Mouse (Mus musculus) liver, embryonic 12.5 days (tissue): Measurements from ENCODE around the gene Bcl2l1. TPM values are rescaled to one million over a fixed set of nuclear protein-coding genes. Genes with fewer than 3 reads are reported as not detected.

ENCODE experiments used
- ATAC-seq: fragments of 200-750 bp; cut with Nextera tagmentation; 2 replicates; pipeline ENCODE4 v1.8.0; 2017; ENCODE audit warnings: moderate number of reproducible peaks, mild to moderate bottlenecking, moderate library complexity
- H3K27ac ChIP-seq: fragments of 300-500 bp; sonication (generic); 2 replicates; pipeline ENCODE4 v1.5.1; 2016; ENCODE audit warnings: mild to moderate bottlenecking
- H3K27me3 ChIP-seq: fragments of 300-500 bp; sonication (generic); replicated peaks from 2 replicates; pipeline ENCODE4 v1.6.1; 2016; ENCODE audit warnings: mild to moderate bottlenecking, moderate library complexity
- H3K36me3 ChIP-seq: fragments of 300-500 bp; sonication (generic); 2 replicates; pipeline ENCODE4 v1.6.1; 2016; ENCODE audit warnings: mild to moderate bottlenecking, moderate library complexity
- H3K4me1 ChIP-seq: fragments of 300-500 bp; sonication (generic); 2 replicates; pipeline ENCODE4 v1.6.1; 2016
- H3K4me2 ChIP-seq: fragments of 300-500 bp; sonication (generic); 2 replicates; pipeline ENCODE4 v1.6.1; 2016; ENCODE audit warnings: mild to moderate bottlenecking, moderate library complexity
- H3K4me3 ChIP-seq: fragments of 300-500 bp; sonication (generic); 2 replicates; pipeline ENCODE4 v1.5.1; 2016; ENCODE audit warnings: mild to moderate bottlenecking, moderate library complexity
- H3K9ac ChIP-seq: fragments of 300-500 bp; sonication (generic); 2 replicates; pipeline ENCODE4 v1.6.1; 2016; ENCODE audit warnings: mild to moderate bottlenecking, moderate library complexity
- H3K9me3 ChIP-seq: fragments of 300-500 bp; sonication (generic); replicated peaks from 2 replicates; pipeline ENCODE4 v1.6.1; 2016; ENCODE audit warnings: mild to moderate bottlenecking, moderate library complexity
- WGBS: fragments of 180-500 bp; shearing (Covaris S2); methylation state at CpG from one replicate; pipeline ENCODE4 v1.1.7; 2016; ENCODE audit not compliant: insufficient replicate concordance; 5-methylcytosine and 5-hydroxymethylcytosine counted together
- polyA plus RNA-seq: library from polyadenylated mRNA; unstranded; fragments of >200 nt; fragmentation: Nextera tagmentation; extraction: Ambion mirVana; gene quantifications from 2 replicates; pipeline ENCODE4 v1.2.1, GENCODE M21; 2016

Gene Bcl2l1
- polyA plus RNA-seq, 1 experiment from 2014 or later, result 127 TPM

DNA sequence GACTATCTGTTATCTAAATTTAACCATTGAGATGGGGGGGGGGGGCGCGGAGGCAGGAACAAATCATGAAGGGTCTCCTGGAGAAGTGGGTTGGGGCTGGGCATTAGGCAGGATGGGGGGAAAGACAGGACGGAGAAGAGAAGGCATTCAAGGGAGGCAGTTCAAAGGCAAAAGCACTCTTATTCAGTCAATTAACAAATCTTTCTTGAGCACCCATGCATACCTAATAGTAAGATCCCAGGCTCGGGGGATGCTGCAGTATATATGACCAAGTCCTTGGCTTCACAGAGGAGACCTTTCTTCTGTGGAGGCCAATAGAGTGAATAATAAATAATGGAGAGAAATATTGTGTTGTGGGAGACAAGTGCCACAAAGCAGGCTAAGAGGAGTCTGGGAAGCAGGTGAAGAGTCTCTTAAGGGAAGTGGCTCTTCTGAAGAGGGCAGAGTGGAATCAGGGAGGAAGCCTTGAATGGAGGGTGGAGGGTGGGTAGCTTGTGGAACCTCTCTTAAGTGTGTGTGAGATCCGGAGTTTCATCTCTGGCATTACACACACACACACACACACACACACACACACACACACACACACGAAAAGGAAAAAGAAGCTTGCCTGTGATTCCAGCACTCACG lies 66.4 kb downstream of the Bcl2l1 start:
- no peak for ATAC-seq
- Histone ChIP-seq H3K9ac (no peak overlapping the region), H3K27ac (no peak overlapping the region), H3K27me3 (peaks cover 25% of the 10 kb centered on the region), H3K4me2 (no peak overlapping the region), H3K4me3 (no peak overlapping the region), H3K9me3 (no peaks in the 10 kb centered on the region), H3K4me1 (peaks cover 63% of the 10 kb centered on the region), H3K36me3 (no peaks in the 10 kb centered on the region)
- 54% methylated on average over 4 of the region's 7 CpGs for WGBS

DNA sequence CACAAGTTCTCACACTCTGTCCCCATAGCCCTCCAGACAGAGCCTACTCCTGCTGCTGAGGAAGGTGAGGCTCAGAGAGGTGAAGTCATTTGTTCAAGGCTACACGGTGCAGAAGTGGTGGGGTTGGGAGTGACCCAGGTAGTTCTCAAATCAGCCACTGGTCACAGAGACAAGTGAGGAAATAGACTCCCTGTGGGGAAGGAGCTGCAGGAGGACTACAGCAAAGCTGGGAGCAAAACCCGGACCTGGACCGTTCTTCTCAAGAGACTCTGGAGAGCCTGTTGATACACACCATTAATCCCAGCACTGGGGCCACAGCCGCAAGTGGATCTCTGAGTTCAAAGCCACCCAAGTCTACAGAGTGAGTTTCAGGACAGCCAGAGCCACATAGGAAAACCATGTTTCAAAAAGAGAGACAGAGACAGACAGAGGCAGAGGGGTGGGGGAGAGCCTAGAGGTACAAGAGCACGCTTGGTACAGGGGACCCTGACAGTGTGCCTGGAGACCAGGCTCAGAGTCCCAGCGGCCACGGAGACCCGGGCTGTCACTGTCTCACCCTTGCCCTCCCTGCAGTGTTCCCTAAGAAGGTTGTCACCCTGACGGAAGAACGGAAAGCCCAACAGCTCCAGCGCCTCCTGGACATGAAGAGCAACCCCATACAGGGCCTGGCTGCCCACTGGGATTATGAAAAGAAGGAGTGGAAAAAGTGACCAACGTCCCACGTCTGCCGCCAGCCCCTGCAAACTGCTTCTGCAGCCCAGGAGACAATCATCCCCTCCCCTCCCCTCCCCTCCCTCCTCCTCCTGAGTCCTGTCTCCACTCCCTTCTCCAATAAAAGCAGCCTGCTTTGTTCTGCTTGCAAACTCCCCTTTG lies 67.1 kb downstream of the Bcl2l1 start:
- H3K9me3 ChIP-seq, result no peaks in the 10 kb centered on the region
- 23% methylated on average over 14 of the region's 14 CpGs for WGBS
- no peak overlapping the region for H3K4me2 ChIP-seq
- ATAC-seq, result no peak
- H3K4me1 ChIP-seq, result peaks cover 56% of the 10 kb centered on the region
- H3K36me3 ChIP-seq, result no peaks in the 10 kb centered on the region
- no peak overlapping the region for H3K27ac ChIP-seq
- H3K27me3 ChIP-seq, result peaks cover 24% of the 10 kb centered on the region
- H3K9ac ChIP-seq, result no peak overlapping the region
- H3K4me3 ChIP-seq, result no peak overlapping the region

DNA sequence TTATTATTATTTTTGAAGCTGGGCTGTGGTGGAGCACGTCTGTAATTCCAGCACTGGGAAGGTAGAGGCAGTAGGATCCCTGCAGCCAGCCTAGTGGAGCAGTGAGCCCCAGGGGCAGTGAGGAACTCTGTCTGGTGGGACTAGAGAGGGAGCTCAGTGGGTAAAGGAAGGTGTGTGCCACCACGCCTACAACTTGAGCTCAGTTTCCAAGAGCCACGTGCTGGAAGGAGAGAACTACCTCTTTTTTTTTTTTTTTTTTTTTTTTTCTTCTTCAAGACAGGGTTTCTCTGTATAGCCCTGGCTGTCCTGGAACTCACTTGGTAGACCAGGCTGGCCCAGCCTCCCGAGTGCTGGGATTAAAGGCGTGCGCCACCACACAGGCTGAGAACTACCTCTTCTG lies 68.2 kb downstream of the Bcl2l1 start:
- Histone ChIP-seq H3K36me3 (no peaks in the 10 kb centered on the region), H3K4me1 (peaks cover 52% of the 10 kb centered on the region), H3K27me3 (peaks cover 16% of the 10 kb centered on the region), H3K4me3 (no peak overlapping the region), H3K27ac (no peak overlapping the region), H3K9ac (no peak overlapping the region), H3K4me2 (no peak overlapping the region), H3K9me3 (no peaks in the 10 kb centered on the region)
- no peak for ATAC-seq
- 54% methylated on average over 6 of the region's 6 CpGs for WGBS

DNA sequence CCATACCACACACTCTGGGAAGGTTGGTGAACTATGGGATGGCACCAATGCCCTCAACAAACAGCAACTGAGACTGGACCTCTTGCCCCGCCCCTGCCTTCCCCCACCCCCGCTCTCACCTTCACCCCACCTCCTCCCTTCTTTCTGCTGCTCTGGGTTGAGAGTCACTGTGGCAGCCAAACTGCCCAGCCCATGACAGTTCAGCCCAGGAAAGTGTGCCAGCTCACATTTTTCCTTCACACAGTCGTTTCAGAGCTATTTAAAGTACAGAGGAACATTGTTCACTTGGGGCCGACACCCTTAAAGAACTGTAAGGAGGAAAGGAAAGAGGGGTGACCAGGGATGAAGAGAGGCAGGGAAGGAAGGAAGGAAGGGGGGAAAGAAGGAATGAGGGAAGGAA lies 73.2 kb downstream of the Bcl2l1 start:
- peaks cover 49% of the 10 kb centered on the region for H3K27me3 ChIP-seq
- no peaks in the 10 kb centered on the region for H3K9me3 ChIP-seq
- WGBS, result 49% methylated on average over 4 of the region's 4 CpGs
- peaks cover 21% of the 10 kb centered on the region for H3K4me1 ChIP-seq
- H3K9ac ChIP-seq, result no peak overlapping the region
- no peaks in the 10 kb centered on the region for H3K36me3 ChIP-seq
- H3K4me3 ChIP-seq, result no peak overlapping the region
- no peak overlapping the region for H3K27ac ChIP-seq
- H3K4me2 ChIP-seq, result no peak overlapping the region
- no peak for ATAC-seq

DNA sequence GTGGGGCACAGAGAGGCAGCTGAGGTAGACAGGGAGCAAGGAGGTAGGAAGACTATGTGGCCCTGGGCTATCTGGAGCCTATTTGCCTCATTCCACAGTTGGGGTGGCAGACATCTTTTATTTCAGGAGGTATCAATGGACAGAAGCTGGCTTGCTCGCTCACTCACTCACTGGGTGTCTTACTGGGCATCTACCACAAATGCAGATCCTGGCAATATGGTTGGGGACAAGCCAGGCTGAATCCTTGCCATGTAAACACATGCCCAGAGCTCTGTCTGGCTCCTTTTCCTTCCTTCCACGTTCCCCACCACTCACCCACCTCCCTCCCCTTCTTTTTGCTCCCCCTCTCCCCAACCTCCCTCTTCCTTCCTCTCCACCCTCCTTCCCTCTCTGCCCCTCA lies 74.0 kb downstream of the Bcl2l1 start:
- Histone ChIP-seq H3K36me3 (no peaks in the 10 kb centered on the region), H3K27me3 (peaks cover 55% of the 10 kb centered on the region), H3K4me1 (peaks cover 21% of the 10 kb centered on the region), H3K4me2 (no peak overlapping the region), H3K9me3 (no peaks in the 10 kb centered on the region), H3K4me3 (no peak overlapping the region), H3K27ac (no peak overlapping the region), H3K9ac (no peak overlapping the region)
- no peak for ATAC-seq
- 59% methylated on average over 2 of the region's 2 CpGs for WGBS

DNA sequence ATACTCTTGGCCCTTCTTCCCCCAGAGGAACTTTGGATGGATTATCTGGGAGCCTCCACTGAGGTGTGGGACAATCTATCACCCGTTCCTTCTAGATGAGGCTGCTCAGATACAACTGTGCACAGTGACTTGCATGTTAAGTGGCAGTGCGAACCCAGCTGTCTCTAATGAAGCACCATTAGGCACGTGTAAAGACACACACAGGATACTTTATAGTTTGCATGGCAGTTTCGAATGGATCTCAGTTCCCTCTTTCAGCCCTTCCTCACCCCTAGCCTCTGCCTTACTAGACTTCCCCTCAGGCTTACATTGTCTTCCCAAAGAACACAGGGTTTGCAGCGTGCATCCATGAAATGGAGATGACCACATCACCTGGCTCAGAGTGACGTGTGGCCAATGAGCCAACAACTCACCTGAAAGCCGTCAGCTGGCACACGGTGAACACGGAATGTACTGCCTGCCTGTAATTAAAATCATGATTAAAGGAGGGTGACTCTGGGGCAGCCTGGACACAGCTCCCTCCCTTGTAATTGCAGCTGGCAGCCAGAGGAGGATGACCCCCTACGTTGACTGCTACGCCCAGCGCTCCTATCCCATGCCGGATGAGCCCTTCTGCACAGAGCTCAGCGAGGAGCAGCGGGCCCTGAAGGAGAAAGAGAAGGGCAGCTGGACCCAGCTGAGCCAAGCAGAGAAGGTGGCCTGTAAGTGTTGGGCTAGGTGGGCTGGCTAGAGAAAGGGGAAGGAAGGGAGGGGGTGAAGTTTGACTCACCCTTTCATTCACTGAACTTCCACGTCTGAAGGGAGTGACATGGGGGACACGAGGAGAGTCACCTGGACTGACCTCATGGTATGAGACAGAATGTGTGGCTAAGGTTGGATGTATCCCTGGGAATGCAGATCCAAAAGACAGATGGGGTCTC lies 74.8 kb downstream of the Bcl2l1 start:
- Histone ChIP-seq H3K4me2 (no peak overlapping the region), H3K9me3 (no peaks in the 10 kb centered on the region), H3K27ac (no peak overlapping the region), H3K9ac (no peak overlapping the region), H3K27me3 (peaks cover 55% of the 10 kb centered on the region), H3K4me1 (peaks cover 21% of the 10 kb centered on the region), H3K36me3 (no peaks in the 10 kb centered on the region), H3K4me3 (no peak overlapping the region)
- ATAC-seq, result no peak
- WGBS, result 62% methylated on average over 17 of the region's 17 CpGs

DNA sequence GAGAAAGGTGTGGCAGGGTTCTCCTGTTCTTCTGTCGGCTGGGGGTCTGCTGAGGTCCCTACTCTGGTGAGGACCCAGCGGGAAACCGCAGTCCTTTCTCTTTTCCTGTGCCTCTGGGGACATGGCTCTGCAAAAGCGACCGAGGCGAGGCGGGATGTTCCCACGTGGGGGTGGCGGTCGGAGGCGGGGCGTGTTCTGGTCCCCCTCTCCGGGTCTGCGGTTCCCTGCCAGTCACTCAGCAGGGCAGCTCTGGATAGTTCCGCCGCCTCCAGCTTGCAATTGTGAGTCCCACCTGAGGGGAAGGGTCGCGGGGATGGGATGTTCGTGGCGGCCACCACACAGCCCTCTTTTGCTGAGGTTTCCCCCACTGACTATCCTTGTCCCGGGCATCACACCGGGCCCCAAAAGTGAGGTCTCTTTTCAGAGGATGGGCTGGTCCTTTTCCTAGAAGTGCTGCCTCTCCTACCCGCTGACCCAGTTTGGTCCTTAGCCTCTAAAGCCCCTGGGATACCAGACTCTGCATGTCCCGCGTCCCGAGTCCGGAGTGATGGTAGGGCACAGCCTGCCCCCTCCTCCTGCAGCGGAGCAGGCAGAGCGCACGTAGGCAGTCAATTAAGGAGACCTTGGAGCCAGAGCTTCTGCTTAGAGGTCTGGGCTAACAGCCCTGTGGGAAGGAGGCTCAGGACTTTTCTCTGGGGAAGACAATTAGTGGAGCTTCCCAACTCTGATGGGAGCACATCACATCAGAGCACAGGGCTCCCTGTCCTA lies 77.4 kb downstream of the Bcl2l1 start, which contains the start of gene Cox4i2:
TSS of gene Cox4i2 (plus strand) at position 230 of the 768 bp plus-strand sequence.
- H3K4me1 ChIP-seq, result peaks cover 17% of the 10 kb centered on the region
- ATAC-seq, result no peak
- no peak within 1 kb of the TSS for H3K27ac ChIP-seq
- H3K27me3 ChIP-seq, result peaks cover 55% of the 10 kb centered on the region
- peak within 1 kb of the TSS; percentile 11; the same call in 1 of the 2 replicates for H3K4me3 ChIP-seq
- 4% methylated on average over 30 of the region's 30 CpGs for WGBS
- peak within 1 kb of the TSS; percentile 57 for H3K4me2 ChIP-seq
- H3K36me3 ChIP-seq, result no peaks in the 10 kb centered on the region
- H3K9ac ChIP-seq, result no peak within 1 kb of the TSS
- no peaks in the 10 kb centered on the region for H3K9me3 ChIP-seq

DNA sequence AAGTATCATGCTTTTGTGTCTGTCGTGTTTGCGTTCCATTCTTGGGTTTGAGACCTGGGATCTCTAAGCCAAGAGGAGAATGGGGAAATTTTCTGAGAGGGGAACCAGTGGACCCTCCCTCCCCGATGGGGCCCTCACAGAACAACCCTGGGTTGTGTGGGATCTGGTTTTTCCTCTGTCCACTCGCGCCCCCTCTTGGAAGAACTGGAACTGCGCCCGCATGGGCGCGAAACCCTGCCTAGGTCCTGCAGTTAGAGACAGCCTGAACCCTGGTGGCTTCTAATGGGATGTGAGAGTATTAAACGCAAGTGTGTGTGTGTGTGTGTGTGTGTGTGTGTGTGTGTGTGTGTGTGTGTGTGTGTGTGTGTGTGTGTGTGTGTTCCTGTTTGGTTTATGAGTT lies 89.1 kb downstream of the Bcl2l1 start:
- Histone ChIP-seq H3K9me3 (no peaks in the 10 kb centered on the region), H3K4me3 (no peak overlapping the region), H3K27me3 (no peaks in the 10 kb centered on the region), H3K4me1 (peaks cover 55% of the 10 kb centered on the region), H3K27ac (peak overlapping the region; percentile 90; the same call in 1 of the 2 replicates), H3K9ac (peak overlapping the region; percentile 50; the same call in 1 of the 2 replicates), H3K36me3 (0 out of 2 replicates have a peak, but pooled peaks cover 4% of the 10 kb centered on the region), H3K4me2 (peak overlapping the region; percentile 57)
- ATAC-seq, result peak; percentile 61
- WGBS, result 13% methylated on average over 10 of the region's 10 CpGs

DNA sequence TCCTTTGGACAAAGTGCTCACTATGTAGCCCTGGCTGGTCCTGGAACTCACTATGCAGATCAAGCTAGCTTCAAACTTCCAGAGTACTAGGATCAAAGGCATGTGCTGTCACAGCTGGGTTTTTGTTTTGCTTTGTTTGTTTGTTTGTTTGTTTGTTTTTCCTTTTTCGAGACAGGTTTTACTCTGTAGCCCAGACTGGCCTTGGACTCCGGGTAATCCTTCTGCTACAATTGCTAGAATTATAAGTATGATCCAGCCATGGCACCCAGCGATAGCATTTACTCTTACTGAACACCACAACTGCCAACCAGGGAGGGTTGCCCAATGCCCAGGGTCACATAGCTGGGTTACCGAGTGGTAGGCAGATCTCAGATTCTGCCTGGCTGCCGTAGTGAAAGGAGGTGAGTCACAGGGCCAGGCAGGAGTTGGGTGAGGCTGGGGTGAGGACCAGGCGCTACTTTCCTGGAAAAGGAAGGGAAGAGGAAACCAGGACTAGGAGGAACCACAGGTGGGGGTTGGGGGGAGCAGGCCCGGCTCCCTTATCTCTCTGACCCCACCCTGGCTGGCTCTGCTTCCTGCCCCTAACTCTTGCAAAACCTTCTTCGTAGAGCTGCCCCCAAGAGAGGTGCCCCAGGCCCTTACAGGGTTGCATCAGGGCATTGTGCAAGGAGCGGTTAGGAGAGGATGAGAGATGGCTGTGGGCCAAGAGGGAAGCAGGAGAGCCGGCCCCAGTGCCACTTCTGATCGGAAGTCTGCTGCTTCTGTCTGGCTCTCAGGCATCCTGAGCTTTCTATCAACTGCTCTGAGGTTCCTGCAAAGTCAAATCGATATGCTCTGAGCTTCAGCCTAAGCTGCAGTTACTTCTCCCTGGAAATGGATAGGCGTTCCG lies 90.1 kb downstream of the Bcl2l1 start:
- H3K4me1 ChIP-seq, result peaks cover 66% of the 10 kb centered on the region
- WGBS, result 11% methylated on average over 14 of the region's 14 CpGs
- H3K27me3 ChIP-seq, result no peaks in the 10 kb centered on the region
- peak overlapping the region; percentile 21 for H3K4me3 ChIP-seq
- no peaks in the 10 kb centered on the region for H3K9me3 ChIP-seq
- ATAC-seq, result peak; percentile 27
- H3K4me2 ChIP-seq, result peak overlapping the region; percentile 57
- H3K9ac ChIP-seq, result peak overlapping the region; percentile 50
- H3K36me3 ChIP-seq, result 0 out of 2 replicates have a peak, but pooled peaks cover 4% of the 10 kb centered on the region
- peak overlapping the region; percentile 90 for H3K27ac ChIP-seq

DNA sequence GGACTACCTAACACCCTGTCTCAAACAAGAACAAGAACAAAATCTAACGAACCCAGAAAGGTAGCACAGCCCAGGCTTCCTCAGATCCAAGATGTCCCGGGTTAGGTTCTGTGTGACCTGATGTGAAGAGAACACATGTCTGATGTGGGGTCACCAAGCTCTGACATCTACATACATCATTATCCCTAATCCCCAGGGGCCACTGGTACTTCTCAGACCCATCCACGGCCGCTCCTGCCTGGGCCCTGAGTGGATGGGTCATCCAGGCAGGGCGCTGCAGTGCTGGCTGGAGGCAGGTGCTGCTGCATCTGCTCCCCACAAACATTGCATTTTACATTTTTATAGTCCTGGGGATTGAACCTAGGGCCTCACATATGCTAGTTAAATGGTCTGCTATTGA lies 91.0 kb downstream of the Bcl2l1 start:
- no peak for ATAC-seq
- 0 out of 2 replicates have a peak overlapping the region, but pooled peaks have one; percentile 24 for H3K9ac ChIP-seq

More for the DNA sequence above, 91.0 kb downstream of the Bcl2l1 start:
- Histone ChIP-seq H3K4me2 (peak overlapping the region; percentile 96), H3K36me3 (0 out of 2 replicates have a peak, but pooled peaks cover 4% of the 10 kb centered on the region), H3K9me3 (no peaks in the 10 kb centered on the region), H3K4me1 (peaks cover 75% of the 10 kb centered on the region), H3K27ac (peak overlapping the region; percentile 90), H3K4me3 (no peak overlapping the region), H3K27me3 (peaks cover under 1% of the 10 kb centered on the region; the same call in 1 of the 2 replicates)
- WGBS, result 70% methylated on average over 5 of the region's 5 CpGs
